Mouse (Mus musculus) spleen, adult 2 months (tissue): ENCODE data around the gene Arhgap10.

Experiments
- CTCF ChIP-seq: fragments of 200-500 bp; IDR thresholded peaks from 2 replicates; pipeline ENCODE4 v1.5.1; 2011; ENCODE audit warnings: mild to moderate bottlenecking, inconsistent platforms; ENCODE audit not compliant: insufficient read depth, insufficient read length, insufficient replicate concordance; ENCODE audit errors: extremely low read depth
- POLR2A ChIP-seq: fragments of 200-500 bp; IDR thresholded peaks from 2 replicates; pipeline ENCODE4 v1.6.1; 2011; ENCODE audit warnings: low read depth, low read length, inconsistent platforms

- no peak for TF ChIP-seq CTCF
- TF ChIP-seq POLR2A, result no peak
Observed at GRCm38 (mm10) chr8:77213893-77214464, 303.8 kb downstream of the Arhgap10 start.
